Mouse (Mus musculus): ENCODE data around the gene Fstl1.

GRCm38 (mm10) chr16:37861029-37861428, 84.4 kb downstream of the Fstl1 start, which contains the start of gene Gm36028:
- TF ChIP-seq CTCF (conservative IDR thresholded peaks at IDR 0.05; ENCODE audit: insufficient read depth, insufficient read length, low read depth, low read length) (no peak), POLR2A (IDR thresholded peaks at IDR 0.05; ENCODE audit: low read depth, low read length) (no peak)
